Mouse (Mus musculus): ENCODE measurements at regions not wholly inside any gene's neighbourhood (a gene's known extent, or its start where the extent isn't known, plus 50 kb on each side); places are given as distances from the start of the nearest gene placed in this dataset.

DNA sequence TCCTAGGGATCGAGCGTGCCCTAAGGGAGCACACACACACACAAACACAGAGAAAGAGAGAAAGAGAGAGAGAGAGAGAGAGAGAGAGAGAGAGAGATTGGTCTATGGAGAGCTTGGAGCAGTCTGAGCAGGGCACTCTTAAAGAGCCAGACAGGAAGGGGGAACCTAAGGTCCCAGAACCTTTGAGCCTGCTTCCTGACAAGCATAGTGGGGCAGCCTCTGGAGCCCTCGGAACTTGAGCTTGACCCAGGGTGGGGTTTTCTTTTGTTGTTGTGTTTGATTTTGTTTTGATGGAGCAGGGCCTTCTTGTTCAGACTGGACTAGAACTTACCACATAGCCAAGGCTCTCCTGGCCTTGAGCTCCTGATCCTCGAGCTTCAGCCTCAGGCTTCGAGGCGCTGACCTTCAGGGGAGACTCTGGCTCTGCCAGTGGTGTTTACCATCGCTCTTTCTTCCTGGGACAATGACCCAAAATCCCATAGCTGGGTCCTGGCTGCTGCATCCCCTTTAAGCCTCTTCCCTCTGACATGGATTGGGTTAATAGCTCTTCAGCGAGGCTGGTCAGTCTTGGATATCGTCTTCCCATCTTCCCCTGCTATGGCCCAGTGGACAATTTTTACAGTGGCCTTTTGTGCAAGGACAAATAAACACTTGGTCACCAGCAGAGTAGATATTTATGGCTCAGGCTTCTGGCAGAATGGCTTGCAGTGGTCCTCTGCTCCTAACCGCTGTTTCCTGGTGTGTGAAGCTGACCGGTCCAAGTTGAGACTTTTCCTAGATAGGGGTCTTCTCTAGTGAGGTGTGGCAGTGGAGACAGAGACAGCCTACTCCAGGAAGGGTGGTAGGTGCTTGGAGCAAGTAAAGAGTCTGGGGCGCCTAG lies 110.1 kb upstream of the Haao start:
- no peak for TF ChIP-seq MAX (IDR thresholded peaks at IDR 0.05; ENCODE audit: low read depth)
- TF ChIP-seq REST (IDR thresholded peaks at IDR 0.05; ENCODE audit: insufficient read depth, insufficient read length) = no peak
- TF ChIP-seq POLR2AphosphoS2 (IDR thresholded peaks at IDR 0.05; ENCODE audit: insufficient read length, low read depth) = no peak
- no peak for TF ChIP-seq USF1 (IDR thresholded peaks at IDR 0.05; ENCODE audit: low read depth)
- TF ChIP-seq CEBPB (IDR thresholded peaks at IDR 0.05; ENCODE audit: insufficient read depth, poor library complexity, severe bottlenecking) = no peak
- TF ChIP-seq POLR2A (IDR thresholded peaks at IDR 0.05; ENCODE audit: insufficient read length, low read depth) = no peak
- TF ChIP-seq E2F4 (IDR thresholded peaks at IDR 0.05; ENCODE audit: insufficient read depth) = no peak
- no peak for TF ChIP-seq TCF12 (IDR thresholded peaks at IDR 0.05; ENCODE audit: insufficient read depth, poor library complexity, severe bottlenecking)
- TF ChIP-seq MYOG (IDR thresholded peaks at IDR 0.05; ENCODE audit: control insufficient read depth in 1 of 3, insufficient read depth in 1 of 3, insufficient read length in 2 of 3, low read depth in 2 of 3) = no peak
- no peak for TF ChIP-seq SRF (IDR thresholded peaks at IDR 0.05; ENCODE audit: control insufficient read depth, insufficient read length, low read depth)
- no peak for TF ChIP-seq TCF3 (IDR thresholded peaks at IDR 0.05; ENCODE audit: insufficient read length, low read depth)
